Mouse (Mus musculus) kidney, adult 18-20 months (tissue): ENCODE results near the gene Wwc1.
"Not testable (repeated sequence)": the region's sequence is repeated elsewhere in the genome, so short reads cannot be mapped to it uniquely, and the experiment has no call there.

Experiments
- DNase-seq: peaks from one replicate; pipeline ENCODE4 v3.0.0; 2021

The Wwc1 gene

GRCm38 (mm10) chr11:35877651-35878558, 102.4 kb downstream of the Wwc1 start:
- DNase-seq, result no peak

- DNase-seq, result no peak
These were observed 106.6 kb downstream of the Wwc1 start for GRCm38 (mm10) chr11:35873624-35874244.

GRCm38 (mm10) chr11:35870961-35871360, 109.4 kb downstream of the Wwc1 start:
- no peak for DNase-seq

GRCm38 (mm10) chr11:35866140-35866539, 114.2 kb downstream of the Wwc1 start:
- no peak for DNase-seq

- DNase-seq, result no peak
These were observed 115.2 kb downstream of the Wwc1 start for GRCm38 (mm10) chr11:35864981-35865604.

- no peak for DNase-seq
These were observed 116.7 kb downstream of the Wwc1 start for GRCm38 (mm10) chr11:35863653-35864052.

- DNase-seq, result no peak
These were observed 122.8 kb downstream of the Wwc1 start for GRCm38 (mm10) chr11:35857395-35858067.

GRCm38 (mm10) chr11:35856359-35857040, 123.8 kb downstream of the Wwc1 start:
- no peak for DNase-seq

GRCm38 (mm10) chr11:35855567-35855966, 124.8 kb downstream of the Wwc1 start:
- DNase-seq, result no peak

- no peak for DNase-seq
These were observed 125.4 kb downstream of the Wwc1 start for GRCm38 (mm10) chr11:35854941-35855340.

- no peak for DNase-seq
These were observed 126.7 kb downstream of the Wwc1 start for GRCm38 (mm10) chr11:35853651-35854050.

GRCm38 (mm10) chr11:35852731-35853130, 127.6 kb downstream of the Wwc1 start:
- peak; percentile 32 for DNase-seq

- no peak for DNase-seq
These were observed 136.0 kb downstream of the Wwc1 start for GRCm38 (mm10) chr11:35844299-35844698.

GRCm38 (mm10) chr11:35842560-35842959, 137.8 kb downstream of the Wwc1 start:
- not testable (repeated sequence) for DNase-seq

GRCm38 (mm10) chr11:35841738-35842325, 138.5 kb downstream of the Wwc1 start:
- no peak for DNase-seq

- not testable (repeated sequence) for DNase-seq
These were observed 139.5 kb downstream of the Wwc1 start for GRCm38 (mm10) chr11:35840806-35841205.

- no peak for DNase-seq
These were observed 140.0 kb downstream of the Wwc1 start for GRCm38 (mm10) chr11:35840282-35840681.

GRCm38 (mm10) chr11:35838345-35839338, 141.7 kb downstream of the Wwc1 start:
- peak; percentile 83 for DNase-seq

GRCm38 (mm10) chr11:35837156-35838126, 142.9 kb downstream of the Wwc1 start:
- no peak for DNase-seq
